ENCODE assay signal across 31 mouse cellular contexts in genomic region chr4:149739478-149739877, GRCm38 (mm10). TPM values are rescaled to one million over a fixed set of nuclear protein-coding genes. Genes with fewer than 3 reads are reported as not detected.
DNase-seq lines count a peak whose midpoint lies in the region; ATAC-seq and TF ChIP-seq lines count a peak whose summit lies in the region.
"Had no signal": no experiment of that assay in that cellular context is flagged by ENCODE, and none has a peak within 500 bp of the region (broad histone marks: within the 10 kb centered on the region; RNA-seq: fewer than 3 reads in every experiment).

No protein-coding gene starts in this region.

- H3K27ac ChIP-seq in gastrocnemius, adult 2 months = no peak overlapping the region
- H3K27ac ChIP-seq: embryonic facial prominence, embryonic 10.5 days; embryonic facial prominence, embryonic 13.5 days; forebrain, embryonic 12.5 days; forebrain, embryonic 15.5 days; heart, embryonic 15.5 days; hindbrain, embryonic 10.5 days; hindbrain, embryonic 13.5 days had no signal

- peak; percentile 47 for DNase-seq in cerebellum, adult 11-12 months
- no peak for DNase-seq in cerebellum, adult 8-10 months
- DNase-seq in gastrocnemius, adult 2 months = peak; percentile 13
- DNase-seq in gastrocnemius, postnatal 36 days = no peak
- DNase-seq in A20 (ENCODE audit: low read depth, low spot score) (peak; percentile 28), ZHBTc4 (ENCODE audit: low read depth, low spot score) (peak; percentile 88)
- DNase-seq: adrenal gland, adult 2 months; adrenal gland, postnatal 14 days; B cell, adult 2 months; cerebellum, postnatal 10 days; cerebellum, postnatal 36 days; embryo, embryonic 11 days; gastrocnemius, postnatal 10 days; heart, adult 18-20 months; heart, postnatal 10 days; heart, postnatal 36 days; kidney, adult 18-20 months had no signal

- no peak for ATAC-seq in CD4-positive, CD25-positive, alpha-beta regulatory T cell, adult 4 months
- ATAC-seq in granulocyte monocyte progenitor cell, adult 5-6 weeks (replicated peaks; ENCODE audit: poor library complexity, severe bottlenecking) = no peak
- ATAC-seq: forebrain, embryonic 15.5 days; hindbrain, embryonic 16.5 days; inflammation-experienced regulatory T-cells, adult 6 months; intestine, embryonic 16.5 days had no signal

- no peak for TF ChIP-seq CTCF in gastrocnemius, adult 2 months (IDR thresholded peaks at IDR 0.05)

- intact Hi-C loops in gastrocnemius, adult 2 months (cut with DNase I) = loop anchor here (5.0 kb wide), 1 partner anchor 222 kb away; the partner anchor contains the start of gene Ctnnbip1
- intact Hi-C loops in gastrocnemius, postnatal 36 days (cut with DNase I) = no loop called here

- H3K4me3 ChIP-seq in gastrocnemius, adult 2 months = no peak overlapping the region
- H3K4me3 ChIP-seq: embryonic facial prominence, embryonic 10.5 days; embryonic facial prominence, embryonic 13.5 days; erythroblast, embryonic 14.5 days; forebrain, embryonic 12.5 days; forebrain, embryonic 15.5 days; heart, embryonic 12.5 days; heart, embryonic 15.5 days; hindbrain, embryonic 10.5 days; hindbrain, embryonic 13.5 days had no signal

RNA-seq across cellular contexts. Expression of gene Tmem201, which starts 1.6 kb away (rescaled TPM):
- total RNA-seq in gastrocnemius, adult 2 months (2021) = 10 to 100 TPM; 37.2 to 51.0 TPM
- 10 to 100 TPM; 33.1 to 40.5 TPM for total RNA-seq in gastrocnemius, postnatal 36 days (2021)
- 1 to 10 TPM; 4.6 to 7.8 TPM for polyA plus RNA-seq in CD4-positive, CD25-positive, alpha-beta regulatory T cell, adult 4 months (2017; shearing (Covaris generic))
- total RNA-seq in granulocyte monocyte progenitor cell, adult 5-6 weeks (2014; fragmentation: Nextera tagmentation) = 14.0 and 17.6 TPM in 2 replicates
- total RNA-seq in granulocyte monocyte progenitor cell, adult 5-6 weeks (2017) = 7.1 and 7.5 TPM in 2 replicates

RNA-seq across cellular contexts. Expression of gene Slc25a33, which starts 34.6 kb away (rescaled TPM):
- total RNA-seq in gastrocnemius, adult 2 months (2021) = 10 to 100 TPM; 11.3 to 11.7 TPM
- 10 to 100 TPM; 10.8 to 12.5 TPM for total RNA-seq in gastrocnemius, postnatal 36 days (2021)
- polyA plus RNA-seq in CD4-positive, CD25-positive, alpha-beta regulatory T cell, adult 4 months (2017; shearing (Covaris generic)) = 1 to 10 TPM; 4.6 to 5.7 TPM
- 1.6 and 5.8 TPM in 2 replicates for total RNA-seq in granulocyte monocyte progenitor cell, adult 5-6 weeks (2014; fragmentation: Nextera tagmentation)
- 3.9 and 5.2 TPM in 2 replicates for total RNA-seq in granulocyte monocyte progenitor cell, adult 5-6 weeks (2017)

RNA-seq across cellular contexts. Expression of gene Pik3cd, which starts 37.1 kb away (rescaled TPM):
- 1 to 10 TPM; 8.9 to 9.1 TPM for total RNA-seq in gastrocnemius, adult 2 months (2021)
- total RNA-seq in gastrocnemius, postnatal 36 days (2021) = 1 to 10 TPM; 8.8 to 10.0 TPM
- 100 to 1,000 TPM; 102 to 179 TPM for polyA plus RNA-seq in CD4-positive, CD25-positive, alpha-beta regulatory T cell, adult 4 months (2017; shearing (Covaris generic))
- total RNA-seq in granulocyte monocyte progenitor cell, adult 5-6 weeks (2014; fragmentation: Nextera tagmentation) = 72.9 and 80.4 TPM in 2 replicates
- 64.5 and 81.6 TPM in 2 replicates for total RNA-seq in granulocyte monocyte progenitor cell, adult 5-6 weeks (2017)

Comparison
In these comparisons a context has a peak if more than half of its experiments do, and no peak if none do; other contexts are left out.
1. DNase-seq: peak in cerebellum, adult 11-12 months (single experiment), gastrocnemius, adult 2 months (single experiment), A20 (single experiment) and ZHBTc4 (single experiment); none in cerebellum, adult 8-10 months (single experiment) and gastrocnemius, postnatal 36 days (0 of 2).
2. RNA of gene Pik3cd, which starts 37.1 kb away (total RNA-seq): 64.5 to 81.6 TPM in granulocyte monocyte progenitor cell, adult 5-6 weeks; 8.8 to 10.0 TPM in gastrocnemius, postnatal 36 days and 8.9 to 9.1 TPM in gastrocnemius, adult 2 months; every median in the first group is over 4 times any median in the second.